Mouse (Mus musculus) retina, postnatal 1 day (tissue): ENCODE data around the gene Ldlrap1.

Source experiments
- DNase-seq: peaks from one replicate; pipeline ENCODE4 v3.0.0-alpha.2; 2012

The Ldlrap1 gene

DNA sequence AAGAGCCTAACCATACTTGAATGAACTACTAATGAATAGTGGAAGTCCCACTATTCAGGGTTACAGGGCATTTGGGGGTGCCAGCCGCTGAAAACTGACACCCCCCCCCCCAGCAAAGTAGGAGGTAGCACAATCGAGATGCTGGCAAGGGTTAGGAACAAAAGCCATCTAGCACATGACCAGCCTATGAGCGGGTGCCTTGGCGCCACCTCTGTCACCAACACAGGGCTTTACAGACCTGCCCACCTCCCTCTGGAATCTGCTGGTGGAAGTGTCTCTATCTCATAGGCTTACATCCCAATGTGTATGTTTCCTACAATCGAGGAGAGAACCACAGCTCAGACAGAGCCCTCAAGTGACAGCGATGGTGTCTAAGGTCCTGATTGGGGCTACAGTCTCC is 17.0 kb downstream of the Ldlrap1 start:
- no peak for DNase-seq

DNA sequence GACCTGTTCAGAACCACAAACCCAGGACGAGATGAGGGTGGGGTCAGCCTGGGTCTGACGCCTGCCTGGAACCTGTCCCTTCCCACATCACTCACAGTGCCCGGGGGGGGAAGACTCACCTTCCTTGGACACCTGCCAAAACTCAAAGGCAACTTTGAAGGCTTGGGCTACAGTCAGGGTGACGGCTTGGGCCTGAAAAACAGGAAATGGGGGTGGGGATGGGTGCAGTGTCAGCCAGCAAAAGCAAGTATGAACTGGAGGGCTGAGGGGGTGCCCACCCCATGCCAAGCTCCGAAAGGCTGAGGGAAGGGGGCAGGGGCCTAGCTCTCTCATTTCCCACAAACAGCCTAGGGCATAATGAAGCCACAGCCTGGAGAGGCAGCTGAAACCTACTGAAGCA is 17.6 kb downstream of the Ldlrap1 start:
- no peak for DNase-seq

DNA sequence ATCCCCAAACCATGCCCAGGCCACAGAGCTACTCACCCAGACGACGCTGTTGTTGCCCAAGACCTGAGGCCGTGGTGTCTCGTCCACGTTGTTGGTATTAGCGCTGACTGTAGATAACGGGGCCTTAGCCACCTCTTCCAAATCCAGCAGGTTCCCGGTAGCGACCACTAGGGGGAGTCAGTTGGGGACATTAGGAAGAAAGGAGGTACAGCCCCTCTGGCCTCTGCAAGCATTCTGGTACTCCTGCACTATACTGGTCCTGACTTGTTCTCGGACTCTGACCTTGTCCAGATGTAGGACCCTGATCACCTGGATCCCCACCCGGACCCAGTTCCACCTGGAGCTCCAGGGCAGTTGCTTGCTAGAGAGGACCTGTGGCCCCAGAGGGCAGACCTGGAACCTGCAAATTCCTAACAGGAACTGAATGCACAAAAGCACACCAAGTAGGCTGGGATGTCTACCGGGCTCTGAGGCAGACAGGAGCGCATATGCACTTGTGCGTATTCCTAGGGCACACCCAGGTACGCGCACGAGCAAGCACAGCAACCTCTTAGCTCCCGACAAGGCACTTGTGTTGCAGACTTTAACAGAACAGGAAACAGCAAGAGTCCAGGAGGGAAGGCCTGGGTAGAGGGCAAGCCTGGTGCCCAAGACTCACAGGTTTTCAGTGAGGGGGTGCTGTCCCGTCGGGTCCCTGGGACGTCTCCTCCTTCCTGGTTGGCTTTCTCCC is 18.4 kb downstream of the Ldlrap1 start:
- DNase-seq, result peak; percentile 39

DNA sequence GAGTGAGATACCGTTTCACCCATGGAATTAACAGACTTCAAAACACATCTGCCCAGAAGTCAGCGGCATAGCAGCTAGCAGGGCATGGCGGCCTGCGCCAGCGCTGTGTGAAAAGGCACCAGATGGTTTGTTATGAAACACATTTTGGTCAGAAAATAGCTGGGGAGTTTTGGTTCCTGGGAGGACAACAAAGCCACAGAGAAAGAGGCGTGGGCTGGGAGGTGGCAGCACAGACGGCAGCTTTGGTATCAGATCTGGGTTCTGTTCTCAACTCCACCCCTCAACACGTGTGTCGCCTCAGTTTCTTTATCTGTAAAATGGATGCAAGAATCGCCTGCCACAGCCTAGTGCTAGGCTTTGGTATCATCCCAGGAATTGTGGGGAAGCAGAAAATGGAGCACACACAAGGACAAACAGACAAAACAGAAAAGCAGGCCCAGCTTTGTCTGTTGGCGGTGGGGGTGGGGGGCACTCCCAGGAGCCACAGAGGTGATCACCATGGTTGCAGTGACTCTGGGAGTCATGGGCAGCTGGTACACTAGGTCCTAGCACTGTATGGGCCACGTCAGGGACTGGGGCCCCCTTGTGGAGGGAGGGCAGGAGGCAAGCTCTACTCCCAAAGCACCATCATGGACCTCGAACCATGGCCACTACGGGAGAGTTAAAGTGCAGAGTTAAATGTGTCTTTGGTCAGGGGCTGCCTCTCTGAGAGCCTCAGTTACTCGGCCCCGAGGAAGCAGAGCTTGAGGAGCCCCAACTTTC is 21.7 kb downstream of the Ldlrap1 start:
- DNase-seq, result peak; percentile 23

DNA sequence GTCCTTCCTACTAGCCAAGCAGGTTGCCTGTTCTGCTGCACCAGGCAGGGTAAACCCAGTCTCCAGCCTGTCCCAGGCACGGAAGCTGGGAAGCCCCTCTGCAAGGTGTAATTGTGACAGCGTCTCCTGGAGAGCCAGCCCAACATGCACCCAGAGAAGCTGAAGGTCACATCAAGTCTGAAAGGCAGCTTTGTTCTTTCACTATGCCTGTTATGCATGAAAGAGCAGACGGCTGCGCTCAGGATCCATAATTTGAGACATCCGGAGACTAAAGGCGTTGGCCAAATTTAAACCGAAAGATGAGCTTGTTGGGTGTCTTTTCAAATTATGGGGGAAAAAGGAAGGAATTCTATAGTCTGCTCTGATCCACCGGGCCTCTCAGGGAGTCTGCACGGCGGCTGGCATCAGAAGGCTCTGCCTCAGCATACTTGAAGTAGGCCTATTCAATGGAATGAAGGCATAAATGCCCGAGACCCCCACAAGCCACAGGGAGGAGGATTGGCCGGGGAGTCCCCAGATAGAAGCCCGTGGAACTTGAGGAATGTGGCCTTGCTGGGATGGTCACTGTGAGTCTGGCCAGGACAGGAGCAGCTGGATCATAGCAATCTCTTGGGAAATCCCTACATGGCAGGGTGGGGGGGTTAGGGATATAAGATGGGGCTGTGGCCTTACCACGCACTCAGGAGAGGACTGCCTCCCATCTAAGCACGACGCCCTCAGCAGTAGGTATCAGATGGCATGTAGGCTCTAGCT is 23.8 kb downstream of the Ldlrap1 start:
- DNase-seq, result peak; percentile 52

DNA sequence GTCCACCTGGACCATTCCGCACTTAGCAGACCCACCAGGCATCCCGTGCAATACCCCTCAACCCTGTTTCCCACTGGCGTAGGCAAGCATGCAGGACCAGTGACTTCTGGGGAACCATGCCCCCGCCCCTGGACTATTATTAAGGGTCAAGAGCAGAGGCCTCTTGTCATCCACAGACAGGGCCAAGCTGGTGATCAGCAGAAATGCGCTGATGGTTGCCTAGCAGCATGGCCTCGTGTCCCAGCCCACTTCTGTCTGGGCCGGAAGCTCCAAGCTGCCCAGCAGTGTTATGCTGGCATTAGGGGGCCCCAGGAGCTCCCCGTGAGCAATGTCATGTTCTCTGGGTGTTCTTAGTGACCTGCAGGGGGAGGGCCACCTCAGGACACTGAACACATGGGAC is 25.9 kb downstream of the Ldlrap1 start:
- peak; percentile 44 for DNase-seq

DNA sequence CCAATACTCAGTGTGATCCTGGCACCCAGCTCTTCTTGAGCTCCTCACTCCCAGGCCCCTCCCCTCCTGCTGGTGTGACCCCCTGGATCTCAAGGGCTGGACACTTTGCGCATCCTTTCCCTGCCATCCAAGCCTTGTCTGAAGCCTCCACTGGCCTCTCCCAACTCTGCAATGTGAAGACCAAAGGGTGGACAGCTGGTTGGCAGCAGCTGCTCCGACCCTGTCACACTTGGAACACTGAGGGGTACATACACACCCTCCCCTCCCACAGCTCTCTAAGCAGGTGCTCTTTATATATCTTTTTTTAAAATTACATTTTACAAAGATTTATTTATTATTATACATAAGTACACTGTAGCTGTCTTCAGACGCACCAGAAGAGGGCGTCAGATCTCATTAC is 27.6 kb downstream of the Ldlrap1 start:
- DNase-seq, result no peak

DNA sequence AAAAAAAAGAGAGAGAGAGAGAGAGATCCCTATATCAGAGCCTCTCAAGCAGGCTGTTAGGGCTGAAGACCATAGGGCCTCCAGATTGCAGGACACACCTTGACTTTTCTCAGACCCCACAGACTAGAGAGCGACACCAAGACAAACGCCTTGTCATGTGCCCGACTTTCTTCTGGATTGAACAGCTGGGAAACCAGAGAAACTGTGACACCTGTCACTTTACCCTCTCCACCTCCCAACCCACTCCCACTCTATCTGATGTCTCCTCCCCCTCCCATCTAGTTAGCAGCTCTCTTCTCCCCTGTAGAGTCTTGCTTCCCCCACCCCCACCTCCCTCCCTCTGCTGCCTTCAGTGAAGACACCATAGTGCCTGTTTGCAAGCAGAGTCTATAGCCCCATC is 28.3 kb downstream of the Ldlrap1 start:
- no peak for DNase-seq

DNA sequence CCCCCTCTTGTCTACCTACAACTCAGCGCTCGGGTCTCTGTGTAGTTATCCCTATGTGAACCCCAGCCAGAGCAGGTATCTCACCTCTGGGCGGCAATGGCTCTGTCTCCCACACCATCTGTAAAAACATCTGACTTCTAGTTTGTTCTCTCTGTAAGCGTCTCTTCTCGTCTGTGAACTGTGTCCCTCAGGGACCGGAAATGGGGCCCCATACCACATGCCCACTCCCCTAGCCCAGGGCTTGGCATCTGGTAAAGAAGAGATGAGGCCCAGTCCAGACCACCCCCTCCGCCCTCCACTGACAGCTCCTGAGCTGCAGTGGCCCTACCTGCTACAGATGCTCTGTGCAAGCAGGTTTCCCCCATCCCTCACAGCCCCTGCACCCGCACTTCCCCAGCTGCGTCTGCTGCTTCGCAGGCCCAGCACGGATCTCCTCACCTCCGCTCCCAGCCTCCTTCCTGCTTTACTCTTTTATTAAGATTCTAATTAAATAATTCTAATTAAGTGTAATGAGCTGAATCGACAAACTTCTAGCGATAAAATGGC is 30.4 kb downstream of the Ldlrap1 start:
- no peak for DNase-seq

DNA sequence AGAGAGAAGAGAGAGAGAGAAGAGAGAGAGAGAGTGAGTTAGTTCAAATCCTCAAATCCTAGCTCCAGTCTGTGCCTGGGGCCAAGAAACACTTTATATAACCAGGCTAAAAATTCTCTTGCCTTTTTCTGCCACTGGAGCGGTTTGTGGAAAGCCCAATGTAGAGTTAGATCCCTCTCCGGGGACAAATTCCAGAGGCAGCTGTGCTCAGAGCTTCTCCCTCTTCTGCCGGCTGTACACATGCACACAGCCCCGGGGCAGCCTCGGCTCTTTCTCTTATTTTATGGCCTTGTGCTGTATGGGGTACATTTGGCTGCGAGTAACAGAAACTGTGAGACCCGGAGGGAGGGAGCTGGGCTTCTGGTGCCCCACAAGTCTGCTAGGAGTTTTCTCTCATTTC is 31.7 kb downstream of the Ldlrap1 start:
- DNase-seq, result no peak

DNA sequence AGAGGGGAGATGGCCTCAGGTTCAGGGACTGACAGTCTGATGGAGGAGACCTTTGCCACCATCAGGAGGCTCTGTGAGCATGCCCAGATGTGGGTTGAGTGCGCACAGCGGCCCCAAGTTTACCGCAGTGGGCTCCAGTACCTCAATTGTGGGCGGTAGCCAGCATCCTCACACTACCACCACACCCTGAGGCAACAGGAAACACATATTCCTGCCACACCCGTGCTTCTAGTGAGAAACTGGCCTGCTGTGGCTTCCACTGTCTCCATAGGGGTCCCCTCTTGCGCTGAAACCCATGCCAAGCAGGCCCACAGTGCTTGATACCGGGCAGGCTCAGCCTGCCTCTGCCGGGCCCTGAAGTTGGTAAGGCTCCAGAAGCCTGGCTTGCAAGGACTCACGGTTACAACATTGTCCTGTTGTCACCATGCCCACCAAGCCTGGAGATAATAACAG is 33.2 kb downstream of the Ldlrap1 start:
- DNase-seq, result no peak

DNA sequence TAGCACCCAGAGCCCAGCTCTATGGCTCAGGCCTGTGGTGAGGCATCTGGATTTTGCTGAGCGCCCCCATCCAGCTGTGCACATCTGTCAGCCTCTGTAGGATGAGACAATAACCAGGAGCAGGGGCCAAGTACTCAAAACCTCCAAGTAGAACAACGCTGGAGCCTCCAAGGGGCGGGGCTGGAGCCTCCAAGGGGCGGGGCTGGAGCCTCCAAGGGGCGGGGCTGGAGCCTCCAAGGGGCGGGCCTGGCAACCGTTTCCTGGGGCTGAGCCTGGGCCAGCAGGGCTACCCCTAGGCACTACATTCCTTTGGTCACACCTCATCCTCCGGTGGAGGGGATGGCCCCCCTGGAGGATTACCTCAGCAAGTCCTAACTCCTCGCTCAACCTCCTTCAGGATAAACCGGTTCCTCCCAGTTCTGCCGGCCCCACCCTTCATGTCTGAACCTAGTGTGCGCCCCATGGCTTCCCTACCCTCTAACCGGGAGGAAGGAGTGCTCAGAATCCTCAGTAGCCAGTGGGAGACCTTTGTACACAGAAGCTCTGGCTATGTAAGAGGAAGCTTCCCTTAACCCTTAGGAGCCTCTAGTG is 33.7 kb downstream of the Ldlrap1 start:
- DNase-seq, result peak; percentile 43

DNA sequence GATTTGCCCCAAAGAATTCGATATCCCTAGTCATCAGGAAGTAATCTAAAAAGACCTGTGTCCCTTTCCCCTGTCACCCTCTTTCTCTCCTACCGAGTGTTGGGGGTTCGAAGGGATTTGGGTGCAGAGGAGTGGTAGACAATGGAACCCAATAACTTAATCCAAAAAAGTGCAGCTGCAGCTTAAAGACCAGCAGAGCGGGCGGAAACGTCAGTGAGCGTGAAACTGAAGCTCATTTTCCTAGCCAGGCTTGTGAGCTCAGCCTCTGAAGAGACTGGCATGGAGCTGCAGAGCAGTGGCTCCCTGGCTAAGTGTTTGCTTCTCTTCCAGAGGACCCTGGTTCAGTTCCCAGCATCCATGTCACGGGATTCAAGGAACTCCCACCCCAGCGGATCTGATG is 34.5 kb downstream of the Ldlrap1 start:
- no peak for DNase-seq

DNA sequence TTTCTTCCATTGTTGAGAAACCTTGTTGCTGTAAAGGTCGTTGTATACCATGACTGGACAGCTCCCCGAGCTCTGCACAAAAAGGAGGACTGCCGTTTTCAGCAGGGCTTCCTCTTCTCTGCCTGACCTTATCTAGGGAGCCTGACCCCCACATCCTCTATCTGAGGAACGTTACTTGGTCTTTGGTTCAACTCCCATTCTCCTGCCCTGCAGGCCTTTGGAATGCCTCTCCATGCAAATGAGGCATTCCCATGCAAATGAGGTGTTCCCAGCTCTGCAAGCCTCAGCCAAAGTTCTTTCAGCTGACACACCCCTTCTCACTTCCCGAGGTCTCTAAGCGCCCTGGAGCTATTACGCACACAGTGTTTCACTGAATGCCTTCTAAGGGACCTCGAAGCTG is 37.7 kb downstream of the Ldlrap1 start:
- no peak for DNase-seq

DNA sequence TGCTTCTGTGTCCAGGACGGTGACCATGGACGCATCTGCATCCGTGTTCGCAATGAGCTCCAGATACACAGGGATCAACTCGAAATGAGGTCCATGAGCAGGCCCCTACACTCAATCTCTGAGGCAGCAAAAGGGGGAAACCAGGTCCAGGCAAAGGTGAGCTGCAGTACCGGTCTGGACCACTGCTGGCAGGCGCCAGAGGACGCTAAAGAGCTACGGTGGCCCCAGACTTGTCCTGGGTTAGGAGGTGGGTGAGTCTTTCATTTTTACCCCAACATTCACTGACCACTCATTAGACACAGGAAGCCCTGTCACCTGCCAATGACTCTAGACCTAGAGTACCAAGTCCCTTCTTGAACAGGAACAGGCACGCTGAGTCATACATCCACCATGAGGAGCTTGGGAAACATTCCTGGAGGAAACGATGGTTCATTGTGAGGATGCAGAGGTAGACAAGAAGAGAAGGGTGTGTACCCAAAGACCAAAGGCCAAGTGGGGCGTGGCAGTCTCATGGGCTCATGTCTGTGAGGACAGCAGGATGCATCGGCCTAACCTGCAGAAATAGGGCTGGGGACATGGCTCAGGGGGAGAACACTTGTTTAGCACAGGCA is 42.0 kb downstream of the Ldlrap1 start:
- no peak for DNase-seq

DNA sequence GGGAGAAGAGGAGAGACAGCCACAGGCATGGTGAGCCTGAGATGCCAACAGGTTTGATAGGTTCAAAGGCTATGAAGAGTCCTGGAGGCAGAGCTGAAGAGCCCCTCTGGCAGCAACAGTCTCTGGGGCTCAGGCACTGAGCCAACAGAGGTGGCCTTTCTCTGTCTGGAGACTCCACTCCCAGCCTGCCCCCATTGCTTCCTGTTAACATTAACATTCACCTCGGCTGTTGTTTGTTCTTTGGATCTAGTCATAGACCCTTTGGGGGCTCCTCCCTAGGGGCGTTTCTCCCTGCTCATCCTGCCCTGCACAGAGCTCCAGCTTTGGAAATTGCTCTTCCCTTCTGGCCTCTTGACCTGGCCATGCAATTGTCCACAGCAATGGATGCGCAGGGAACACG is 42.9 kb downstream of the Ldlrap1 start:
- no peak for DNase-seq

DNA sequence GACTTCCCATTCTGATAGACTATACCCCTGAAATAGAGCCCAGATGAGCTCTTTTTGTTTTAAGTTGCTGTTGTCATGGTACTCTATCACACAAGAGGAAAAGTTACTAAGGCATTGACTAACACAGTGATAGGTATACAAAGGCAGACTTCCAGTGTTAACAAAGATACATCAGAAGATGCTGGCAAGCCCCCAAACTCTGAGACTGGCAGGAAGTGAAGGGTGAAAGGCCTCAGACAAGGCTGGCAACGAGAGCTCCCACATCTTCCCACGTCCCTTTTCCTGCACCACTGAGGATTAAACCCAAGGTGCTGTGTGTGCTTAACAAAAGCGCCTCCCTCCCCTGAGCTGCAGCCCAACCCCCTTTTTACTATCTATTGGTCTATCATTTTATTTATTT is 44.6 kb downstream of the Ldlrap1 start:
- no peak for DNase-seq

DNA sequence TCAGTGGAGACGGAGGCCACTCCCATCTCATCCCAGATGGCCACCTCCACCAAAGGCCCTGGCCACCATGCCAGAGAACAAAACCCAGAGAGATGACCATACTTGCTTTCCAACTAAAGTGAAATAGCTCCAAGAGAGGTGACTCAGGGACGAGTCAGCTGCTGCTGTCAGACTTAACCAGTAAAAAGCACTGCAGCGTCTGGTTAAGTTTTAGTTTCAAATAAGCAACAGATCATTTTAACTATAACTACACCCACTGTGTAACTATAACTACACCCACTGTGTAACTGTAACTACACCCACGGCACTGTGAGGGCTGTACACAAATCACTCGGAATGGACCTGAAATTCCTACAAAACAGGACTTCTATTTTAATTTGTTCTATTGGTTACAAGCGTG is 46.7 kb downstream of the Ldlrap1 start:
- DNase-seq, result no peak

DNA sequence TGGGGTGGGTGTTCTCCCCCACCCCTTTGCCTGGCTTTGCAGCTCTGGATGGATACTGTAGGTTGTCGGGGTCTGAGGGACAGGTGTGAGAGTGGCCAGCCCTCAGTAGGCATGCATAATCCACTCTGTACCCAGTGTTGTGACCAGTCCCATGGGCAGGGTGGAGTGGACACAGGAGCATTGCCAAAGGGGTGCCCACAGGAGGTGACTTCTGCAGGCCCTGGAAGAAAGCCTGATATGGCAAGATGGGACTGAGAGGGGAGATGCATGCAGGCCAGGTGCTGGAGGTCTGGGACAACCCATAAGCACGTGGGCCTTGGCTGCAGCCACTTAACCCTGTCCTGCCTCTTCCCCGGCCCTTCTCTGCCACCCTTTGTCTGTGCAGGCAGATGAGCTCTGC is 47.5 kb downstream of the Ldlrap1 start:
- no peak for DNase-seq

DNA sequence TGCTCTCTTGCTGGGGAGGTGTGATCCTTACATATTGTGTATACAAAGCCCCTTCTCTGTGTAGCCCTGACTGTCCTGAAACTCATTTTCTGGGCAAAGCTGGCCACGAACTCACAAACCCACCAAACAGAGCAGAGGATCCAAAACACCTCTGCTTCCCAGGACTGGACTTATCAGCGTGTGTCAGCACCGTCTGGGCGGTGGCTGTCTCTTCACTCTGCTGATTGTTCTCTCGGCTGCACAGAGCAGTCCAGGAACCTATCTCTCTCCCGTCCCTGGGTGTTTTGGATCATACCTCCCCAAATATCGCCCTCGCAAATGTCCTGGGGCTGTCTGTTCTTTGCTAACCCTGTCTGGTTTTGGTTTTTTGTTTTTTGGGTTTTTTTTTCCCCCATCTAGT is 48.3 kb downstream of the Ldlrap1 start:
- DNase-seq, result no peak

DNA sequence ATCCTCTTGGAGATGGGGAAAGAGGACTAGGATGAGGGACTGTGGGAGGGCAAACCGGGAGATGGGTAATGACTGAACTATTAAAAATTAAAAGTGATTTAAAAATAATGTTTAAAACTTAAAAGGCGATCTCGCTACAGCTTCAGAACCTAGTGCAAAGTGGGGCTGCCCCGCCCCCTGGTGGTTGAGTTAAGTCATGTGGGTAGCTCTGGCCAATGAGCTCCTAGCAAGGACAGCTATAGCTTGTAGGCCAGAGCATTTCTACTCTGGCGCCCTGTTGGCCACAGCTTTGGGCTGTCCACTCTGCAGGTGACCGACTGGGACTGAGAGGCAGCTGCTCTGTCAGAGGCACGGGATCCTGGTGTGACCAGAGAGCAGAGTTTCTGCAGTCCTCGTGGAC is 53.9 kb downstream of the Ldlrap1 start:
- DNase-seq, result peak; percentile 86

DNA sequence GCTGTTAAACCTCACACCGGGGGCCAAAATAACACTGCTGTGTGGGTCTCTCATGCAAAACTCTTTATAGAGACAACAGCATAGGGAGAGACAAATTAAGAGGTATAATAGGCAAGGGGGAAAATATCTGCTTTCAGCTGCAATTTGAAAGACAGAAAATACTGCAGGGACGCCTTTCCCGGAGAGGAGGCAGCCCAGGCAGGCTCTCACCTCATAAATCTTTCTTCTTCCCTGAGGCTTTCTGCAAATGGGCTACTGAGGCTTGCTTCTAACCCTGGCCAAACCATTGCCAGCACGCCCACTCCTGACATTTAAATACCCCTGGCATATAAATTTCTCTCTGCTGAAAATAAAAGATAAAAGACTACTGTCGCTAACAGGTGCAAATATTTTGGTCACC is 62.5 kb downstream of the Ldlrap1 start:
- DNase-seq, result no peak

DNA sequence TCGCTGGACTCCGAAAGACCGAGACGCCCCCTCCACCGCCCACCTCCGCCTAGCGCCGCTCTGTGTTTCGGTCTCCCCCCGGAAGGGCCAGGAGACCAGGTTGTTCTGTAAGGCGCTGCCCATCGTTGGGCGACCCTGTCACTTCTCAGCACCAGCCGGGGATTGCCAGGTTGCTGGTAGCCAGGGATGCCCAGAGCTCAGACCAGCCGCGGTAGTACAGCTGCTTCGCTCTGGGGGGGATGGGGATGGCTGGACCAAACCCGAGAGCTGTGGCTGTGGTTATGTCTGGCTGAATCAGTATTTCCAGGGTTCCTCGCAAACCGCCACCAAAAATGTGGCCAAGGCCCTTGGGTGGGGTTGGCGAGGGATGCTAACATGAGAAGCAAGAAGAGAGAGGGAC is 63.2 kb downstream of the Ldlrap1 start:
- no peak for DNase-seq
